Mouse (Mus musculus): ENCODE data around the gene Zfp704. TPM values are rescaled to one million over a fixed set of nuclear protein-coding genes. Genes with fewer than 3 reads are reported as not detected.

Zfp704 gene
- polyA plus RNA-seq, 1 experiment = 6.7 TPM

DNA sequence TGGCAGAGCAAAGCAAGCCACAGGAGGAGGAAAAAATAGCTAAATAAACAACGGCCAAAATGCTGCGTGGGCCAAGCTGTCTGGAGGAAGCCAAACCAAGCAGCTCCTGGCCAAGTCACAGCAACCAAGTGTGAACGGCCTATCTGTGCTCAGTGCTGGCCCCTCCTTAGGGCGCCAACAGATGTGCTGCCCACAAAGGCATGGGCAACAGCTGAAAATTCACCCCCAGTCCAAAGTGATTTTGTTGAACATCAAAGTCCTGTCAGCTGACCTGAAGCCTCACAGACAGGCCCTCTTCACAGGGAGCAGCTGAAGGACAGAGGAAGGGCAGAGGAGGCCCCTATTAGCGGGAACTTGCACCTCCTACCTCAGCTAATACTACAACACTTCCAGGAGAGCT lies 148.2 kb downstream of the Zfp704 start:
- no peak for DNase-seq (ENCODE audit: low read depth)

GRCm38 (mm10) chr3:9460284-9460683 lies 149.6 kb downstream of the Zfp704 start:
- DNase-seq (ENCODE audit: low read depth) = no peak

DNA sequence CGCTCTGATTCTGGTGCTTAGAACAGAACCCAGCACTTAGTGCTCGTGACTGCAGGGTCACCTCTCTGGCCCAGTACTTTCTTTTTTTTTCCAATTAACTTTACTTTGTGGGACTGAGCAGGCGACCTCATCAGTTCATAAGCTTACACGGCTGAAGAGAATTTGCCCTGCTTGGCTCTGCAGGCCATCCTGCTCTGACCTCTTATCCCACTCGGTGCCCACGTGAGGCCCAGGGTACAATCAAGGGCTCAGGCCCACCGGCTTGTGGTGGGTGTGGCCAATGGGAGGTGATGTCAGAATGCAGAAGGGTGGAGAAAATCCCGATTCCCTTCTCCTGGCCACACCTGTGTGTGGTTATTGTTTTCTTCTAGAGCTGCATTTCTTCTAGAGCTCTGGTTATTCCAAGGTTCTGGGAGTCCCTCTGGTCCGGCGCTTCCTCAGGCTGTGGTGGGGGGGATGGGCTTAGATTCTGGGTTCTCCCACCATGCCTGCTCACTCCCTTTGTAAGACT lies 153.4 kb downstream of the Zfp704 start:
- DNase-seq (ENCODE audit: low read depth) = no peak

- no peak for DNase-seq (ENCODE audit: low read depth)
Measured at GRCm38 (mm10) chr3:9455351-9455750, 154.5 kb downstream of the Zfp704 start.

DNA sequence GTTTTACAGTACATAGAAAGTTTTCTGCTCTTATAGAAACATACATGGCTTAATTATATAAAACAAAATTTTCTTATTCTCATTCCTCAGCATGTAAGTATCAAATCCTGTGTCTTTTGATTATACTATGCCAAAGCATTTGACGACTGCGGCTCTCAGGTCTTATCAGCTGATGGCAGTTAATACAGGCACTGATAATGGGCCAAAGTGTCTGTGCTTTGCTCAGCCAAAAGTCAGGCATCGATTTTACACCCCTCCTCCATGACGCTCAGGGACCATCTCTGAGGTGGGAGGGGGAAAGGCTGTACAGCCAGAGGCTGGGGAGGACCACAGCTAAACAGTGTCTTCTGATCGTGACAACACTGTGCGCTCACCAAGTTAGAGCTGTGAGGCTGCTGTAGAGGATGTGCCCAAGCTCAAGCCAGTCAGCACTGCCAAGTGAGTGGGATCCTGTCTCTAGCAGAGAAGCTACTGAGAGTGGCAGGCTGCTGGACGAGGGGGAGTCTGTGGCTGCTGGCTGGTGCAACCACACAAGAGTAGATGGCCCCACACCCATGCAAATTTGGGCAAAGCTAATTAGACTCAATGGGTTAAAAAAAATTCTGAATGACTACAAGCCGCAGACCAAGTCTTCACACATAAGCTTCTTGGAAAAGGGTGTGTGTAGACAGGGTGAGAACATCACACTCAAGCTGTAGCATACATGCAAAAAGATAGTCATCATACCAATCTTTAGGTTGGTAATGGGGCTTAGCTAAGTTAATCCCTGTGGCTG lies 155.1 kb downstream of the Zfp704 start:
- no peak for DNase-seq (ENCODE audit: low read depth)

DNA sequence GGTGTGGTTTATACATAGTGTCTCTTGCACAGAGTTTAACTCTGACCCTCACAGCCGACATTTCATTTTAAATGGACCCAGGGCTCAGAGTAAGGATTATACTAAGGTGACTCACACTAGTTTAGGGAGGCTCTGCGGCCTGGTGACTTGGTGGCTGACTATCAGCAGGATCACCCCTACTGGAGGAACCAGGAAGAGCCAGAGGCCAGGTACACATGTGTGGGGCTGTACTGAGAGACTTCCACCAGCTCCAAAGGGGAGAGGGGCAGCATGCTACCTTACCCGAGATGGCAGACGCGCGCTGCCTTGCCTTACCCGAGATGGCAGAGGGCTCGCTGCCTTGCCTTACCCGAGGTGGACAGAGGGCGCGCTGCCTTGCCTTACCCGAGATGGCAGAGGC lies 159.4 kb downstream of the Zfp704 start:
- no peak for DNase-seq (ENCODE audit: low read depth)

GRCm38 (mm10) chr3:9449261-9450007 lies 160.5 kb downstream of the Zfp704 start:
- DNase-seq (ENCODE audit: low read depth) = no peak

DNA sequence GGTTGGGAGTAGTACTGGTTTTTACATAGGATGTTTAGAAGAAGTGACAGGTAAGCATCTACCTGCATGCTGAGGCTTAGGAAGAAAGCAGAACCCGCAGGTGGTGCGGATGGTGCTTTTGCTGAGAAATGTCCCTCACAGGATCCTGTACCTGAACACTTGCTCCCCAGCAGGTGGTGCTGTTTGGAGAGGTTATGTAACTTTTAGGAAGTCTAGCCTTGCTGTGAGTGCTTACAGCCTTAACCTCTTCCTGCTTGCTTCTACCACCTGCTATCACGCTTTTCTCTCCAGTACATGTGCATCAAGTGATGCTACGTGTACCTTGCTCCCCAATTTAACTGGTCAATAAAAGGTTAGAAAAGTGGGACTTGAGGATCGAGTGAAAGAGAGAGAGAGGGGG lies 161.3 kb downstream of the Zfp704 start:
- DNase-seq (ENCODE audit: low read depth) = no peak

- no peak for DNase-seq (ENCODE audit: low read depth)
Measured at GRCm38 (mm10) chr3:9444558-9444957, 165.3 kb downstream of the Zfp704 start.

DNA sequence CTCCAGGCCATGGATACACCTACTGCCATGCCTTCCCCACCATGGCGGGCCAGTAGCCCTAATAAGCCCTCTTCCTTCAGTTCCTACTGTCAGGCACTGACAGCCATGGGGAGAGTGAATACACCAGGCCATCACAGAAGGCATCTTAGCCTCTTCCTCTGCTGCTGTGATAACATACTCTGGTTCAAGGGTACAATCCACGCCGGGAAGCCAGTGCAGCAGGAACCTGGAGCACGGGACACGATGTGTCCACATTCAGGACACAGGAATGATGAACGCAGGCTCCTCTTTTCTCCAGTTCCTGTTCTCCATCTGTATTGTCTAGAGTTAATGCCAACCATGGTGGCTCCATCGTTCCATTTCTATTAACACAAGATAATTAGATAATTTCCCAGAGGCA lies 165.9 kb downstream of the Zfp704 start:
- DNase-seq (ENCODE audit: low read depth) = no peak

DNA sequence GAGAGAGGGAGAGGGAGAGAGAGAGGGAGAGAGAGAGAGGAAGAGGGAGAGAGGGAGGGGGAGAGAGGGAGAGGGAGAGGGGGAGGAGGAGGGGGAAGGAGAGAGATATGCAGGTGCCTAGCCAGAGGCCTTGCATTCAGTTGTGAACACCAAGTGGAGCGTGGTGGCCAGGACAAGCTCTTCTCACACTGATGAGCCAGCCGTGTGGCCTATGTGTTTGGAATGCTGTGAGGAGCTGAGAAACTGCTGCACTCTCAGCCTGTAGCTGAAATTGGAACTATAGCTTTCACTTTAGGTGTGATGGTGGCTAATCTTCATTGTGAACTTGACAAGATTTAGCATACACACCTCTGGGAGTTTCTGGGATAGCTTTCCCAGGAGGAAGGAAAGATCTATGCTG lies 166.4 kb downstream of the Zfp704 start:
- DNase-seq (ENCODE audit: low read depth) = no peak

GRCm38 (mm10) chr3:9441566-9442540 lies 168.0 kb downstream of the Zfp704 start:
- no peak for DNase-seq (ENCODE audit: low read depth)

DNA sequence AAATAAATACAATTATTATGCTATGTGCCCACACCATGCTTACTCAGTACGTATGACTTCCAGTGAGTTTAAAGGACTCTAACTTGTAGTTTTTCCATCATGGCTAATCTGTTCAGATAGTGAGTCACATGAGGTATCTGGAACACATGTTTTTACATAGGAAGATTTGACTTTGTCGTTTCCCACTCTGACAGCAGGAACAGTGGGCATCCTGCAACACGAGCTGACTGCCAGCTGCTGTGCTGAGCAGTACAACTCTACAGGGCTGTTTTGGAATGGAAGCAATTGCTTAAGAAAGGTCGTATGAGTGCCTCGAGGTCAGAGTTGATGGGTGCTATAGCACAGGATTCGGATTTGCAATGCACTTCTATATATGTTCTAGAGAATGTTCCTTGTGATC lies 169.4 kb downstream of the Zfp704 start:
- DNase-seq (ENCODE audit: low read depth) = no peak

GRCm38 (mm10) chr3:9439619-9440286 lies 170.1 kb downstream of the Zfp704 start:
- no peak for DNase-seq (ENCODE audit: low read depth)

DNA sequence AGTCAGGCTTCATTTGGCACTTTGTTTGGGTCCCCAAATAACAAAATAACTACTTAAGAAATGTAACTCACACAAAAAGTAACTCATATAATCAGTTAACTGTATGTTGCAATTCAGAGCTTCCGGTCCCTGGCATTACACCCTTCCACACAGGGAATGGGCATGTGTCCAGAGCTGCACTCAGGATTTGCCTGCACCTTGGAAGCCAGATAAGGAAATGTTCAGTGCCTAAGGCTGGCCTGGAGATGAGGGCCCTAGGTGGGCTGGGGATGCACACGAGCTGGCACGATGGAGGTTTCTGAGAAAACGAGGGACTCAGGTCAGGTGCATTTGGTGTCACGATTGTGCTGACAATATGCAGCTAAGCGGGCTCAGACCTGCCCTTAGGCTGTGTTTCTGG lies 173.6 kb downstream of the Zfp704 start:
- DNase-seq (ENCODE audit: low read depth) = no peak

- no peak for DNase-seq (ENCODE audit: low read depth)
Measured at GRCm38 (mm10) chr3:9434394-9435175, 175.3 kb downstream of the Zfp704 start.

GRCm38 (mm10) chr3:9432796-9433526 lies 176.9 kb downstream of the Zfp704 start:
- DNase-seq (ENCODE audit: low read depth) = no peak

DNA sequence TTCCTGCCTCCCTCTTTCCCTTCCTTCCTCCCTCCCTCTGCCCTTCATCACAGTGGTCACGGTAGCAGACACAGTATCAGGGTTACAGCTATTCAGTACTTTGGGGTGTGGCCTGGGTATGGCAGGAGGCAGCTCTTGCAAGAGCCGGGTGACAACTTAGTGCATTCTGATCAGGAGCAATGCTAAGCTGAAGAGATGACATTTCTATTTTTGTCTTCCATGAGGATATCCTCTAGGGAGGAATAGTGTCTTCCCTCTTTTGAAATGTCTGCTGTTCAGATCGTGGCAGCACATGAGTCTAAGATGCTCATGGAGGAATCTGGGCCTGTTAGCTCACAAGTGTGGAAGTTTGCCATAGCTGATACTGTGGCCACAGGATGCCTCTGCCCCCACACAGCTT lies 177.7 kb downstream of the Zfp704 start:
- DNase-seq (ENCODE audit: low read depth) = no peak

DNA sequence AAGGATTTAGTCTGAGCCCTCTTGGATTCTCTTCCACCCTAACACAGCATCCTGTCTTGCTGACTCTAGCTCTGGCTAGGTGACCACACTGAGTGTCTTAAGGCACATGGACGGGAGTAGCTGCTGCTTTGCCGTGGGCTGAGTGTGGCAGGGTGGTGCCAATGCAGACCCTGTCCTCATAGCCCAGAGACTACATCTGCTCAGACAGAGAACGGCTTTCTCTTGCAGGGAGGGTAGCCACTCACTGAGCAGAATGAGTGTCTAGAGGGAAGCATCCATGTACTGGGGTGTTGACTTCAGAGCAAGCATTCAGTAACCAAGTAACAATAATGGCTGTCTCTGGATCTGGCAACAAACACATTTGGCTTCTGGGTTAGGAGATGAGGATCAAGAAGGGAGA lies 179.9 kb downstream of the Zfp704 start:
- no peak for DNase-seq (ENCODE audit: low read depth)

GRCm38 (mm10) chr3:9427826-9428225 lies 182.1 kb downstream of the Zfp704 start:
- no peak for DNase-seq (ENCODE audit: low read depth)

Data from gonadal fat pad, adult 2 months (tissue).